Mouse (Mus musculus): ENCODE measurements around the gene Nf2. TPM values are rescaled to one million over a fixed set of nuclear protein-coding genes. Genes with fewer than 3 reads are reported as not detected.
"Not testable (repeated sequence)": the region's sequence is repeated elsewhere in the genome, so short reads cannot be mapped to it uniquely, and the experiment has no call there.

The Nf2 gene
- total RNA-seq, 2 experiments from 2014 or later: 130 to 131 TPM

DNA sequence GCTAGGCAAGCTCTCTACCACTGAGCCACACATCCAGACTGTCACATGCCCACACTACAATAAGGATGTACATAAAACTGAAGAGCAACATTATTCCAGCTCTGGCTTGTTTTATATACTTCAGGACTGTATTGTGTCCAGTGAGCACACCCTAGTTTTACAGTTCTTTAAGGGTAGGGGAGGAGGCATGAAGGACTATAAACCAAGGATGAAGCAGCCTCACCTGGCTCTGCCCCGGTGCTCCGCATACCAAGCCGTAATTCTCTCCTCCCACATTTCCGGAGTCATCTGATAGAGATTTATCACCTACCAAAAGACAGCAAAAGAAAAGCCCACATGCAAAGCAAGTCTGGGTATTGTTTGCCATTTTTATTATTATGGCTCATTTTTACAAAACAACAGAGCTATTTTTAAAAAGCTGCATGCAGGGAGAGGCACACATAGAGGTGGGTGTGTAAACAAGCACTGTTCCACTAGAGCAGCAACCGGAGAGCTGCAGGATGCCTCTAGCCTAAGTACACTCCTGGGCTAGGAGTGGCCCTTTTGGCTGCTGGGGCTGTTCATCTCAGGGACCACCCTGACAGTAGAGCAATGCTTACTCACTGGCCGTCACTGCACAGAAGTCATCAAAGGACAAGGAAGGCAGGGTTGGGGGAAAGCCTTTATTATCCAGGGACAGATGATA is 43.2 kb downstream of the Nf2 start:
- intact Hi-C loops (cut with DNase I): no loop called here

DNA sequence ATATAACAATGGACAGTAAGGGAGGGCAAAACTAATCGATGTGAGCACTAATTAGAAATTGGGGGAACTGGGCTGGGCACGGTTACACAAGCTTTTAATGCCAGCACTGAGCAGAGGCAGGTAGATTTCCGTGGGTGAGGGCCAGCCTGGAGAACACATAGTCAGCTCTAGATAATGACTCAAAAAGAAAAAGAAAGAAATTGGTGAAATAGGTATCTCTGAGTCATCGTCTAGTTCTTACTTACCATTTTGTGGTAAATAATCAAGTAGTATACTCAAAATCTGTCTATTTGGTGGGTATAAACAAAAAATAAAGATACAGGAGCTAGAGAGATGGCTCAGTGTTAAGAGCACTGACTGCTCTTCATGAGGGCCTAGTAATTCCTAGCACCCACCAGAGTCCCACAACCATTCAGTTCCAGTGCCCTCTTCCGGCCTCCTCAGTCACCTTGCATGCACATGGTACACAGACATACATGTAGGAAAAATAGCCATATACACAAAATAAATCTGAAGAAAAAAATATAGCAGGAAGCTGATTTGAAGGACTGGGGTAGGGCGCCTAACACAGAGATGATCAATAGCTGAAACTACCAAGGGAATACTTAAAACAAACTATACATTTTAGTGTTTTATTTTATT is 44.3 kb downstream of the Nf2 start:
- no peak for DNase-seq (ENCODE audit: extremely low spot score in 1 of 2, low spot score in 2 of 2)
- intact Hi-C loops (cut with DNase I): no loop called here

More for the DNA sequence above, 43.2 kb downstream of the Nf2 start:
- no peak for DNase-seq (ENCODE audit: extremely low spot score in 1 of 2, low spot score in 2 of 2)

DNA sequence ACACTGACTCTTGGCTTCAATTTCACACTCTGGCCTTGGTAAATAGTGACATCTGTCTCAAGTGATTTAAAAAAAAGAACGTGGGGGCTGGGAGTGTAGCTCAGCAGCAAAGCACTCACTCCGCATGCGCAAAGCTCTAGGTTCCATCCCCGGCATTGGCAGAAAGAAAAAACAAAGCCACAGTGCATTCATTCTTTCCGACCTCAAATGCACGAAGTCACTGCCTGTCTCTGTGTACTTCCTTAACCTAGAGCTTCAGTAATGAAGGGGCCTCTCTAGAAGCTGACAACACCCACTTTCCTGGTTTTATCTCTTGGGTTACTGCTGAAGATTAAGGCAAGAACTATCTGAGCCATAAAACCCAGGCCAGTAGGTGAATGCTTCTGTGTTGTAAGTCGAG is 45.4 kb downstream of the Nf2 start:
- intact Hi-C loops (cut with DNase I): no loop called here
- DNase-seq (ENCODE audit: extremely low spot score in 1 of 2, low spot score in 2 of 2): no peak

GRCm38 (mm10) chr11:4803426-4803825 is 45.9 kb downstream of the Nf2 start:
- DNase-seq (ENCODE audit: extremely low spot score in 1 of 2, low spot score in 2 of 2): no peak
- intact Hi-C loops (cut with DNase I): no loop called here

DNA sequence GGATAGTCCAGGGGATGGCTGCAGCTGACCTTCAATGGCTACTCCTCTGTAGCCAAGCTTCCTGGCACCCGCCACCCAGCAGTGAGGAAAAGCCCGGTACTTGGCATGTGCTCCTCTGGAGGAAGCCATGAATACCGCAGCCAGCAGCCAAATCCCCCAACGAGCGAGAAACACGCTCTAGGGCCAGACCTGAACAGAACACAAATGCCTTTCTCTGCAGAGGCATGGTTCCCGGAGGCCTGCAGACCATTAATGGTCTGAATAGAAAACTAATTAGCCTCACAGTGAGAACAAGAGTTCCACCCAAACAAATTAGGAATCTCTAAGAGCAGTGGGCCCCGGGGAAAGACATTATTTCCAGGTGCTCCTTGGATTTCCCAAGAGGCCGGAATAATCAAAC is 46.3 kb downstream of the Nf2 start:
- peak; percentile 54 to 74 for DNase-seq (ENCODE audit: extremely low spot score in 1 of 2, low spot score in 2 of 2)
- intact Hi-C loops (cut with DNase I): no loop called here

DNA sequence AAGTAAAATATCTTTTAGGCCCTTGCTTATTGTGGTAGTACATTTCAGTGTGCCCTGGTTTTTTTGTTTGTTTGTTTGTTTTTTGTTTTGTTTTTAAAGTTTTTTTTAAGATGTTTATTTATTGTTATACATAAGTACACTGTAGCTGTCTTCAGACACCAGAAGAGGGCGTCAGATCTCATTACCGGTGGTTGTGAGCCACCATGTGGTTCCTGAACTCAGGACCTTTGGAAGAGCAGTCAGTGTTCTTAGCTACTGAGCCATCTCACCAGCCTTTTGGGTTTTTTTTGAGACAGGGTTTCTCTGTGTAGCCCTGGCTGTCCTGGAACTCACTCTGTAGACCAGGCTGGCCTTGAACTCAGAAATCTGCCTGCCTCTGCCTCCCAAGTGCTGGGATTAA is 46.9 kb downstream of the Nf2 start:
- DNase-seq (ENCODE audit: extremely low spot score in 1 of 2, low spot score in 2 of 2); intact Hi-C loops (cut with DNase I): not testable (repeated sequence)

GRCm38 (mm10) chr11:4800654-4801053 is 48.7 kb downstream of the Nf2 start:
- intact Hi-C loops (cut with DNase I): no loop called here
- DNase-seq (ENCODE audit: extremely low spot score in 1 of 2, low spot score in 2 of 2): no peak

- intact Hi-C loops (cut with DNase I): no loop called here
Observed at GRCm38 (mm10) chr11:4793006-4793405, 56.3 kb downstream of the Nf2 start.

GRCm38 (mm10) chr11:4791549-4791948 is 57.8 kb downstream of the Nf2 start:
- DNase-seq (ENCODE audit: extremely low spot score in 1 of 2, low spot score in 2 of 2): no peak

More at GRCm38 (mm10) chr11:4793006-4793405, 56.3 kb downstream of the Nf2 start:
- DNase-seq (ENCODE audit: extremely low spot score in 1 of 2, low spot score in 2 of 2): no peak

DNA sequence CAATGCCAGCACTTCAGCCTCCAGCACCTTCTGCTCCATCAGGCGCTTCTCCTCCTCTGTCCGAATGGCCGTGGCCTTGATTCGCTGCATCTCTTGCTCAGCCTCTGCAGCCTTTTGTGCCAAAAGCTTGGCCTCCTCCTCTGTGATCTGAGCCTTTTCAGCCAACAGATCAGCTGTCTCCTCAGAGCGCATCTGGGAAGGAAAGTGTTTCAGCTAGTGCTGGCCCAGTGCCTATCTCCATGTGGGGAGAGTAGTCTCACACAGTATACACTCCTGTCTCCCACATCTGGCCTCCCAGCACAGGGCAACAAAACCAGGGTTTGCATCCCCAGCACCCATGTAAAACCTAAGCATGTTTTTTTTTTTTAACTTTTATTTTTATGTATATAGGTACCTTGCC is 59.6 kb downstream of the Nf2 start:
- DNase-seq (ENCODE audit: extremely low spot score in 1 of 2, low spot score in 2 of 2): no peak
- intact Hi-C loops (cut with DNase I): no loop called here

More at GRCm38 (mm10) chr11:4791549-4791948, 57.8 kb downstream of the Nf2 start:
- intact Hi-C loops (cut with DNase I): no loop called here

DNA sequence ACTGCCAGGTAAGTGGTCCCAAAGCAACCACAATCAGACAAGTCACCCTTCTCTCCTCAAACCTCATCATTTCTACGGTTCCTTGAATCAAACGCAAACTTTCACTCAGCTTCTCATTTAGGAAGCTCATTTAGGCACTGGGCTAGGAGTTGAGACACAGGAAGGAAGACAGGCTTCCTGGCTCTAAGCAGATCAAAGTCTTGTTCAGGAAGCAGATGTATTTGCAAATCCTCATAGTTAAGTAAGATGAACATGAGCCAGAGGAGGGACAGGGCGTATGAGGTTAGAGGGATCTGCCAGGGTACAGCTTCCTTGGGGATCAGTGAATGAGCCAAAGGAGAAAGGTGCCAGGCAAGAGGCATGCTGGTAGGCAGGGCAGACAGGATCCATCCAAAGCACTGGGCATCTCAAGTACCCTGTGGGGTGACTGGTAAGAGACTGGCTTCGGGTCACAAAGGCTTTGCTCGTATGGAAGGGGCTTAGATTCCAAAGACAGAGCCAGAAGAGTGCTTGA is 64.7 kb downstream of the Nf2 start:
- no peak for DNase-seq (ENCODE audit: extremely low spot score in 1 of 2, low spot score in 2 of 2)
- intact Hi-C loops (cut with DNase I): no loop called here

- no peak for DNase-seq (ENCODE audit: extremely low spot score in 1 of 2, low spot score in 2 of 2)
- intact Hi-C loops (cut with DNase I): no loop called here
Observed at GRCm38 (mm10) chr11:4783116-4783515, 66.2 kb downstream of the Nf2 start.

GRCm38 (mm10) chr11:4780927-4781326 is 68.4 kb downstream of the Nf2 start:
- intact Hi-C loops (cut with DNase I): no loop called here
- DNase-seq (ENCODE audit: extremely low spot score in 1 of 2, low spot score in 2 of 2): no peak

GRCm38 (mm10) chr11:4772925-4773324 is 76.4 kb downstream of the Nf2 start:
- intact Hi-C loops (cut with DNase I): no loop called here
- peak in 1 of 2 experiments; percentile 67 for DNase-seq (ENCODE audit: extremely low spot score in 1 of 2, low spot score in 2 of 2)

GRCm38 (mm10) chr11:4771756-4772155 is 77.6 kb downstream of the Nf2 start:
- intact Hi-C loops (cut with DNase I): no loop called here
- no peak for DNase-seq (ENCODE audit: extremely low spot score in 1 of 2, low spot score in 2 of 2)

DNA sequence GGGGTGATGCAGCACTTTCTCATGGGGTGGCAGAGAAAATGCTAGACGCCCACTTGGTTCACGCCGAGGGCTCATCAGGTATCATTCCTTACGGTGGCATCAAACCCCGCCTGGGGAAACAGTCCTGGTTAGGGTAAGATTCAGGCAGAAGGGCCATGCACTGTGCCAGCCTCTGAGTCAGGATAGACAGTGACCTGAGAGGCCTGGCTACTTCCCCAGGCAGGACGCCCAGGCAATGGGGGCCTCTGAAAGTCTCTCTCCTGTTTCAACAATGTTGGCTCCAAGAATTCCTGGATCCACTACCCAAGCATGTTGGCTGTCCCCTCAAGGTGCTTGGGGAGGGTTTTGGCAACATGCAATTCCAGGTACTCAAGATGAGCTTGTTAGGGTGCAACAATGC is 79.5 kb downstream of the Nf2 start:
- intact Hi-C loops (cut with DNase I): no loop called here
- DNase-seq (ENCODE audit: extremely low spot score in 1 of 2, low spot score in 2 of 2): no peak

GRCm38 (mm10) chr11:4769293-4769692 is 80.0 kb downstream of the Nf2 start:
- intact Hi-C loops (cut with DNase I): no loop called here
- DNase-seq (ENCODE audit: extremely low spot score in 1 of 2, low spot score in 2 of 2): peak in 1 of 2 experiments; percentile 36

DNA sequence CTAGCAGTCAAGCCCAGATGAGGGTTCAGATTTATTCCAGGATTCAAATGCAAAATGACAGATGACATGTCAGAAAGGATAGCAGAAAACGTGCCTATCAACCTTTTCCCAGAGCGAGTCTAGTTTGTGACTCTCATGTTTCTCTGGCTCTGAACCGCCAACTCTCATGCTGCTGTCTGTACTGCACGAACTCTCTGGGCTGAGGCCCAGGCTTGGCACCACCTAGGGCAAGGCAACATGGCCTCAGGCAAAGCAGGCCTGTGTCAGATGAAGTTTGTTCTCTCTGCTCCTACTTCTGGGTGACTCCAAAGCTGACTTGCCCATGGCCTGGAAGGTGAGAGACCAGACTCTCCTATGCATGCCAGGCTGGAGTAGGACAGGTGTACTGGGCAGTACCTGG is 80.9 kb downstream of the Nf2 start:
- DNase-seq (ENCODE audit: extremely low spot score in 1 of 2, low spot score in 2 of 2): no peak
- intact Hi-C loops (cut with DNase I): no loop called here

DNA sequence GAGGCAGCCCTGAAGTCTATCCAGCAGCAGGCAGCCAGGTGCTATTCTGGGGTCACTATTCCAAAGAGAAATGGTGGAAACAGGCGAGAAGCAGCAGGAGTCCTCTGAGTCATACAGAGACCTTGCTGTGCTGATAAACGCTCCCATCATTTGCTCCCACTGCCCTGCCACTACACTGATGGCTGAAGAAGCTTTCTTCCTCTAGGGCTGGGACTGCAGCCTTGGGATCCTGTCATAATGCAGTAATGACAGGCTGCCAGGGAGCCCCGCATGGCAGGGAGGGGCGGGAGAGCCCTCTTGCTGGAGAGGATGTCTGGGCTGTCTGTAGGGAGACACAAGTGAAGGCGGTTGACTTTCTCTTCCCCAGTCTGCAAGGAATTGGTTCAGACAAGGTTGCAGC is 84.9 kb downstream of the Nf2 start:
- DNase-seq (ENCODE audit: extremely low spot score in 1 of 2, low spot score in 2 of 2): no peak
- intact Hi-C loops (cut with DNase I): no loop called here

DNA sequence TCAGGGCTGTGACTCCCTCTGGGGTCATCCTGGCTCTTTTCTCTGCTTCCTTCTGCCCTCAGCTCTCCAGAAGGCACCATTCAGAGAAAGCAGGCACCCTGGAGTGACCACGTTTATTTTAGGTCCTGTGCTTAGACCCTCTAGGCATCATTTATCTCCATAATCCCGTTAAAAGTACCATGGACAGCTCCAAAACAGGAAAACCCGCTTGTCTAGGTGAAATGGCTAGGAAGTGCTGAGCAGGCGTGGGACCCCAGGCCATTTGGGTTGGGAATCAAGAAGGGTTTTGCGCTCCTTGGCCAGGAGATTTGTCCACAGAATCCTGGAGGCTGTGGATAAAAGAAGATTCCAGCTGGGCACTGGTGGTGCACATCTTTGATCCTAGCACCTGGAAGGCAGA is 85.7 kb downstream of the Nf2 start:
- no peak for DNase-seq (ENCODE audit: extremely low spot score in 1 of 2, low spot score in 2 of 2)
- intact Hi-C loops (cut with DNase I): no loop called here
